Comparison of ENCODE assay signal across 14 mouse cellular contexts in genomic region chr1:39940342-39940741, GRCm38 (mm10).
"Had no signal": no experiment of that assay in that cellular context is flagged by ENCODE, and none has a peak within 500 bp of the region (broad histone marks: within the 10 kb centered on the region; RNA-seq: fewer than 3 reads in every experiment).

No protein-coding gene starts in this region.

- DNase-seq: kidney, adult 8-10 months; layer of hippocampus, adult 9-11 months; liver; liver, embryonic 13.5 days; liver, postnatal 0 days; lung, postnatal 14 days; retina, postnatal 1 day; thymus, adult 18-20 months; thymus, postnatal 14 days had no signal

- H3K4me3 ChIP-seq: liver, embryonic 13.5 days; lung, embryonic 15.5 days; megakaryocyte, embryonic 14.5 days; midbrain, embryonic 13.5 days had no signal

- ATAC-seq: intestine, postnatal 0 days; liver, postnatal 0 days; midbrain, embryonic 13.5 days had no signal

- H3K27ac ChIP-seq: liver, embryonic 13.5 days; lung, embryonic 15.5 days; macrophage; midbrain, embryonic 13.5 days had no signal

- H3K36me3 ChIP-seq: liver, embryonic 13.5 days; lung, embryonic 15.5 days; midbrain, embryonic 13.5 days had no signal

- H3K27me3 ChIP-seq: liver, embryonic 13.5 days; lung, embryonic 15.5 days; megakaryocyte, embryonic 14.5 days; midbrain, embryonic 13.5 days had no signal

- H3K9me3 ChIP-seq: liver, embryonic 13.5 days; lung, embryonic 15.5 days; megakaryocyte, embryonic 14.5 days; midbrain, embryonic 13.5 days had no signal

- H3K9ac ChIP-seq: liver, embryonic 13.5 days; liver, postnatal 0 days; lung, embryonic 15.5 days; midbrain, embryonic 13.5 days had no signal

- H3K4me2 ChIP-seq: liver, embryonic 13.5 days; lung, embryonic 15.5 days; midbrain, embryonic 13.5 days had no signal
